Mouse (Mus musculus) bone marrow, adult 2 months (tissue): ENCODE measurements around the gene Heg1.

Experiments
- CTCF ChIP-seq: fragments of 200-500 bp; IDR thresholded peaks from 2 replicates; pipeline ENCODE4 v1.5.1; 2011; ENCODE audit warnings: low read length, control low read depth; ENCODE audit not compliant: control insufficient read depth, insufficient read depth
- POLR2A ChIP-seq: fragments of 200-500 bp; IDR thresholded peaks from 2 replicates; pipeline ENCODE4 v1.6.1; 2011; ENCODE audit warnings: low read depth, mild to moderate bottlenecking, control low read depth, low read length, borderline replicate concordance; ENCODE audit not compliant: control insufficient read depth

DNA sequence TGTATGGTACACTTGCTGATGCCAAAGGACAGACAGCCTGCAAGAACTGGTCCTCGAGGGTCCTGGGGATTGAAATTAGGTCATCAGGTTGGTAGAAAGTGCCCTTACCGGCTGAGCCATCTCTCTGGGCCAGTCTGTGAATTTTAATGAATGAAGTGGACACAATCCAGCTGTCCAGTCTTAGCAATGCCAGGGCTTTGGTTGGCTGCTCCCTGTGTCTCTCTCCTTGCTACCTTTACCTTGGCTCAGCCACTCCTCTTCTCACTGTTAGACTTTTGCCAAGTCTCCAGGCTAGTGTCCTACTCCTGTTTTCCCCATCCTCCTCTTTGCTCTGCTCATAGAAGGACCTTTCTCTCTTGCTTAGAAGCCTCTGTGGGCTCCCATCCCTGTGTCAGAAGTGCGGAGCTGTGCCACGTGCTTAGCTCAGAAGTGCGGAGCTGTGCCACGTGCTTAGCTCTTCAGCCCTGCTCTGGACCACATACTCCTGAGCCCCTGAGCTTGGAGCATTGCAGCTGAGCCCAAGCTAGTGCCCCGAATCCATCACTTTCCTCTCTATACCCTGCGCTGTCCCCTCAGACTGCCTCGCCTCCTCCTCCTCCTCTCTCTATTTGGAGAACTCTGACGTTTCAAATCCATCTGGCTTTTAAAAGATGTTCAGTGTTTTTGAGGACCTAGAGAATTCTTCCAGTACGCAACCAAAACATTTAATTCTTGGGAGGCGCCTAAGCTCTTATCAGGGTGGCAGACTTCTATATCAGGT is 48.2 kb upstream of the Heg1 start:
- TF ChIP-seq POLR2A: no peak
- no peak for TF ChIP-seq CTCF
